Mouse (Mus musculus) forebrain, embryonic 13.5 days (tissue): Measurements from ENCODE around the gene Zfp3. TPM values are rescaled to one million over a fixed set of nuclear protein-coding genes. Genes with fewer than 3 reads are reported as not detected.

Experiments used
- ATAC-seq: fragments of 200-750 bp; cut with Nextera tagmentation; 2 replicates; pipeline ENCODE4 v1.8.0; 2017
- H3K27ac ChIP-seq: fragments of 300-500 bp; sonication (generic); 2 replicates; pipeline ENCODE4 v1.5.1; 2015; ENCODE audit warnings: inconsistent platforms, mild to moderate bottlenecking, moderate library complexity
- H3K27me3 ChIP-seq: fragments of 300-500 bp; sonication (generic); 2 replicates; pipeline ENCODE4 v1.6.1; 2015; ENCODE audit warnings: mild to moderate bottlenecking, inconsistent platforms
- H3K36me3 ChIP-seq: fragments of 300-500 bp; sonication (generic); 2 replicates; pipeline ENCODE4 v1.6.1; 2015; ENCODE audit warnings: mild to moderate bottlenecking, inconsistent platforms; ENCODE audit not compliant: poor library complexity, severe bottlenecking
- H3K4me1 ChIP-seq: fragments of 300-500 bp; sonication (generic); 2 replicates; pipeline ENCODE4 v1.6.1; 2015; ENCODE audit warnings: inconsistent platforms
- H3K4me2 ChIP-seq: fragments of 300-500 bp; sonication (generic); 2 replicates; pipeline ENCODE4 v1.6.1; 2015; ENCODE audit warnings: inconsistent platforms, mild to moderate bottlenecking, moderate library complexity
- H3K4me3 ChIP-seq: fragments of 300-500 bp; sonication (generic); 2 replicates; pipeline ENCODE4 v1.5.1; 2015; ENCODE audit warnings: mild to moderate bottlenecking, inconsistent platforms
- H3K9ac ChIP-seq: fragments of 300-500 bp; sonication (generic); 2 replicates; pipeline ENCODE4 v1.6.1; 2015; ENCODE audit warnings: mild to moderate bottlenecking, inconsistent platforms
- H3K9me3 ChIP-seq: fragments of 300-500 bp; sonication (generic); replicated peaks from 2 replicates; pipeline ENCODE4 v1.6.1; 2016; ENCODE audit warnings: inconsistent platforms
- WGBS: fragments of 180-500 bp; shearing (Covaris S2); methylation state at CpG from one replicate; pipeline ENCODE4 v1.1.7; 2015; 5-methylcytosine and 5-hydroxymethylcytosine counted together
- microRNA-seq: library from miRNA; unstranded; fragments of <30 nt; microRNA quantifications from one replicate; pipeline ENCODE4, GENCODE M21; 2016
- polyA plus RNA-seq: library from polyadenylated mRNA; unstranded; fragments of >200 nt; fragmentation: Nextera tagmentation; extraction: Ambion mirVana; gene quantifications from 2 replicates; pipeline ENCODE4 v1.2.1, GENCODE M21; 2015

Gene Zfp3
- polyA plus RNA-seq, 1 experiment from 2014 or later: 11.5 TPM

DNA sequence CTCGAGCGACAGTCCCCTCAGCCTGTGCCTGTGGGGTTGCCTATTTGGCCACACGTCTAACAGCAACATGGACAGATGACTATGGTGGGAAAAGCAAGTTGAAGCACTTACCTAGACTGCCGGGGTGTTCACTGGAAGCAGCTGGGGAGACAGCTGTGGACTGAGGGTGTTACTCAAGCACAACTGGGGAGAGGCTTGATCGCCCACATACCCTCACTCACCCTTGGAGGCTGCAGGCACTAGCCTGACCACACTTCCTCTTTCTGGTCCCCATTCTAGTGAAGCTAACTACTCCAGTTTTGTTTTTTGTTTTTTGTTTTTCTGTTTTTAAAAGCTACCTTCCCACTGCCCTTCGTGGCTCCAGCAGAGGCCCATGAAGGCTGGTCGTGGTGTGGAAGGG is 48.4 kb downstream of the Zfp3 start, which contains the start of gene Scimp:
TSS of gene Scimp (minus strand) at position 222 of the 400 bp plus-strand sequence.
- Histone ChIP-seq H3K4me2 (no peak within 1 kb of the TSS), H3K9ac (no peak within 1 kb of the TSS), H3K36me3 (no peaks in the 10 kb centered on the region), H3K27ac (no peak within 1 kb of the TSS), H3K9me3 (no peaks in the 10 kb centered on the region), H3K4me3 (no peak within 1 kb of the TSS), H3K4me1 (no peaks in the 10 kb centered on the region), H3K27me3 (no peaks in the 10 kb centered on the region)
- ATAC-seq: no peak
- 87% methylated on average over 7 of the region's 7 CpGs for WGBS

DNA sequence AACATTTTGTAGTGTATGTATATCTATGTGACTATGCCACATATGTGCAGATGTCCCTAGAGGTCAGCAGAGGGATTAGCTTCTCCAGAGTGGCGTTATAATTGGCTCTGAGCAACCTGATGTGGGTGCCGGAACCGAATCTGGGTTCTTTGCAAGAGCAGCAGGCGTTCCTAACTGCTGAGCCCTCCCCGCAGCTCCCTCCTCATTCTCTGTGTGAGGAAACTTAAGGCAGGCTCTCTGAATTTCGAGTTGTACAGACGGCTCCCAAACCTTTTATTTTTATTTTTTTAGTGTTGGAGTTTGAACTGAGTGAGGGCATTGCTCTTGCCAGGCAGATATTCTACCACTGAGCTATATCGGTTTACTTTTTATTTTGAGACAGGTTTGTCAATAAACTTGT is 51.1 kb downstream of the Zfp3 start:
- 83% methylated on average over 8 of the region's 8 CpGs for WGBS
- Histone ChIP-seq H3K27ac (no peak overlapping the region), H3K4me2 (no peak overlapping the region), H3K27me3 (no peaks in the 10 kb centered on the region), H3K9me3 (no peaks in the 10 kb centered on the region), H3K4me3 (no peak overlapping the region), H3K4me1 (no peaks in the 10 kb centered on the region), H3K36me3 (no peaks in the 10 kb centered on the region), H3K9ac (no peak overlapping the region)
- ATAC-seq: no peak

DNA sequence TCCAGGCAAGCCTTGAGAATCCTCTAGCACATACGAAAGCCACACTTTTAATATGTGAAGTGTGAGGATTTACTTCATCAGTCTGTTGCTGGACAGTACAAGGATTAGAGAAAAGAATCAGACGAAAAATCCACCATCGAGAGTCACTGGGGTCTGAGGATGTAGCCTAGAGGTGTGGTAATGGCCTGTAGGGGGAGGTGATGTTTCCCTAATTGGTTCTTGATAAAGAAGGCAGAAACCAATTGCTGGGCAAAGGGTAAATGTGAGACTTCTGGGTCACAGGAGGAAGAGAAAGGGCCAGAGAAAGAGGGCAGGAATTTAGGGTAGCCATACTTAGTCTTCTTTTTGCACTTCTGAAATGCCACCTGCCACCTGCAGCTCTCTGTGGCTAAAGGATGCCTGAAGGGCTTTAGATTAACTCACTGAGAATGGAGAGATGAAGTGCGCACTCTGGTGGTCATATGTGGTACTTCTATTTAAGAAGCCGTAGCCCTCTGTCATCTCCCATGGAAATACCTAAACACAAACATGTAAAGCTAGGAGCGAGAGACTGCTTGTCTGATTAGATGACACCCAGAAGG is 51.6 kb downstream of the Zfp3 start:
- no peak overlapping the region for H3K4me2 ChIP-seq
- WGBS: 23% methylated on average over 6 of the region's 6 CpGs
- no peaks in the 10 kb centered on the region for H3K36me3 ChIP-seq
- no peak overlapping the region for H3K4me3 ChIP-seq
- no peak overlapping the region for H3K27ac ChIP-seq
- no peaks in the 10 kb centered on the region for H3K9me3 ChIP-seq
- ATAC-seq: no peak
- no peak overlapping the region for H3K9ac ChIP-seq
- H3K27me3 ChIP-seq: no peaks in the 10 kb centered on the region
- H3K4me1 ChIP-seq: no peaks in the 10 kb centered on the region

DNA sequence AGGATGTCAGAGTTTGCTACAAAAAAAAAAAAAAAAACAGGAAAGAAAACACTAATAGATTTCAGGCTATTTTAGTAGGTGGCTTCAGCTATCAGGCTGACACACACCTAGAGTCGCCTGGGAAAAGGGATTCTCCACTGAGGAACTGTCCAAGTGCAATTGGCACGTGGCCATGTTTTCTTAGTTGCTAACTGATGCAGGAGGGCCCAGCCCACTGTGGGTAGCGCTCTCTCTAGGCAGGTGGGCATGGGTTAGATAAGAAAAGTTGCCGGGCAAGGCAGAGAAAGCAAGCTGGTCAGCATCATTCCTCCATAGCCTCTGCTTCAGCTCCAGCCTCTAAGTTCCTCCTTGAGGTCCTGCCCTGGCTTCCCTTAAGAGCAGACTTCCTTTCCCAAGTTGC is 52.8 kb downstream of the Zfp3 start:
- H3K36me3 ChIP-seq: no peaks in the 10 kb centered on the region
- H3K4me1 ChIP-seq: no peaks in the 10 kb centered on the region
- no peak overlapping the region for H3K9ac ChIP-seq
- no peaks in the 10 kb centered on the region for H3K27me3 ChIP-seq
- whole genome bisulfite sequencing: 67% methylated on average over 4 of the region's 4 CpGs
- no peak for ATAC-seq
- H3K27ac ChIP-seq: no peak overlapping the region
- no peak overlapping the region for H3K4me2 ChIP-seq
- no peak overlapping the region for H3K4me3 ChIP-seq
- no peaks in the 10 kb centered on the region for H3K9me3 ChIP-seq

DNA sequence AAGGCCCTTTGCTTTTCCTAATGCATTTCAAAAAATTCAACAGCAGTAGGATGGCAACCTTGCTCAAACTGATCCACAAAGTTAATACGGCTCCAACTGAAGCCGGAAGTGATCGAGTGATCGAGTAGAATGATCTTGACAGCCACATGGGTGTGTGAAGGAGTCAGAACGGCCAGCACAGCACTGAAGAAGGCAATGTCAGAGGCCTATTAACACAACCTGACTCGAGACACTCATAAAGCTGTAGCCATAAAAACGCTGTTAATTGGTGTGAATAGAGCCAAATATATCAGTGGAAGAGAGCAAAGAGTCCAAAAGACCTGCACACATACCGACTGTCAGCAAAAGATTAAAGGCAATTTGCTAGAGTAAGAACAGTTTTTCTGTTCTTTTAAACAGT is 56.1 kb downstream of the Zfp3 start:
- Histone ChIP-seq H3K9me3 (no peaks in the 10 kb centered on the region), H3K27ac (no peak overlapping the region), H3K36me3 (no peaks in the 10 kb centered on the region), H3K4me2 (no peak overlapping the region), H3K9ac (no peak overlapping the region), H3K4me1 (no peaks in the 10 kb centered on the region), H3K4me3 (no peak overlapping the region), H3K27me3 (no peaks in the 10 kb centered on the region)
- ATAC-seq: no peak
- WGBS: 83% methylated on average over 8 of the region's 8 CpGs

DNA sequence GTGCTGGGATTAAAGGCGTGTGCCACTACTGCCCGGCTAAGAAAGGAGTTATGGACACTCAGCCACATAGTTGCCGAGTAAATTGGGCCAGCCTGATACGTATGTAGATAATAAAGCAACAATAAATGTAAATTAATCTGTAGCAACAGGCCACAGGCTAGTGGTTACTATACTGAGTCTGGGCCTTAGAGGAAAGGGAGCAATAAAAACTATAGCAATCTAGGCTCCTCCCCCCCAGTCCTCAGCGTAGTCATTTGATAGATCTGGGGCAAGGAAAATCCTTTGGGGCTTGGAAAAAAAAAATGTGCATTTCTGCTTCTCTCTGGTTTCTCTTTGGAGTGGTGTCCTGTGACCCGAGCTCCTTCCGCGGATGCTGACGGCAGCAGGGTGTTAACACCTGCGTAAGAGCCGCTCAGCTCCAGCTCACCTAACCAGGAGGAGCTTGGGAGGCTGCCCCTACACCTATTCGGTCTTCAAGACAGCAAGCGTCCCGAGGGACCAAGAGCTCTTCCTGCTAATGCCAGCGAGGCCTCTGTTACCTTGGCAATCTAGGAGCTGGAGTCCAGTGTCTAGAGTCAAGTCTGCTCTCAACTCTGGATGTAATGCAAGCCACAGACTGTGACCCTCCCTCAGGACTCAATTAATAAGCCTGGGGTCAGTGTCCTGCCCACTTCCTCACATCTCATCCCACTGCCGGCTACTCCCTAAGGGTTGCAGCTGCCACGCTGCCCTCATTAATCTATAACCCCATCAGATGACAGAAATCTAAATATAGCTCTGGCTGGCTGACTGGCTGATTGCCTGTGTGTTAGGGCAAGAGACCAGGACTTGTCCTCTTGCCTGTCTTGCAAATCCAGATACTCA is 58.0 kb downstream of the Zfp3 start:
- no peak for ATAC-seq
- Histone ChIP-seq H3K4me3 (no peak overlapping the region), H3K36me3 (no peaks in the 10 kb centered on the region), H3K27me3 (no peaks in the 10 kb centered on the region), H3K9ac (no peak overlapping the region), H3K27ac (no peak overlapping the region), H3K4me2 (no peak overlapping the region), H3K9me3 (no peaks in the 10 kb centered on the region), H3K4me1 (no peaks in the 10 kb centered on the region)
- 71% methylated on average over 17 of the region's 17 CpGs for WGBS

Small RNAs within 50 kb of the gene (microRNA-seq; reads per million reads assigned to microRNA genes)
- not detected for gene Gm22760

Other genes starting within 250 kb of the Zfp3 start
- gene Vmo1, start 249.6 kb upstream of the Zfp3 start, polyA plus RNA-seq: 0.57 TPM in 1 of 2 replicates, not detected in the other
- gene Gltpd2, start 245.0 kb upstream of the Zfp3 start, polyA plus RNA-seq: not detected in 2 replicates
- gene Psmb6, start 238.8 kb upstream of the Zfp3 start, polyA plus RNA-seq: 912 and 933 TPM in 2 replicates
- gene Gm40193, start 231.3 kb upstream of the Zfp3 start, polyA plus RNA-seq: not detected in 2 replicates
- gene Pld2, start 224.1 kb upstream of the Zfp3 start, polyA plus RNA-seq: 2.9 and 4.6 TPM in 2 replicates
- gene Mink1, start 201.3 kb upstream of the Zfp3 start, polyA plus RNA-seq: 10.6 and 11.2 TPM in 2 replicates
- gene 4930544D05Rik, start 148.4 kb upstream of the Zfp3 start, polyA plus RNA-seq: not detected in 2 replicates
- not detected in 2 replicates for gene Chrne, start 145.0 kb upstream of the Zfp3 start, polyA plus RNA-seq
- 0.15 and 0.30 TPM in 2 replicates for gene Gp1ba, start 125.1 kb upstream of the Zfp3 start, polyA plus RNA-seq
- 108 and 119 TPM in 2 replicates for gene Rnf167, start 117.0 kb upstream of the Zfp3 start, polyA plus RNA-seq
- gene Slc25a11, start 116.7 kb upstream of the Zfp3 start, polyA plus RNA-seq: 156 and 165 TPM in 2 replicates
- gene Pfn1, start 109.6 kb upstream of the Zfp3 start, polyA plus RNA-seq: 919 and 977 TPM in 2 replicates
- gene Eno3, start 107.0 kb upstream of the Zfp3 start, polyA plus RNA-seq: 7.1 and 7.4 TPM in 2 replicates
- gene Spag7, start 94.8 kb upstream of the Zfp3 start, polyA plus RNA-seq: 173 and 177 TPM in 2 replicates
- 11.9 and 13.9 TPM in 2 replicates for gene Camta2, start 76.1 kb upstream of the Zfp3 start, polyA plus RNA-seq
- 0.87 and 0.89 TPM in 2 replicates for gene Inca1, start 64.1 kb upstream of the Zfp3 start, polyA plus RNA-seq
- 1.3 and 1.5 TPM in 2 replicates for gene Kif1c, start 63.7 kb upstream of the Zfp3 start, polyA plus RNA-seq
- gene Scimp, start 48.4 kb downstream of the Zfp3 start, polyA plus RNA-seq: not detected in 2 replicates
- 66.6 and 69.6 TPM in 2 replicates for gene Rabep1, start 80.6 kb downstream of the Zfp3 start, polyA plus RNA-seq
- 153 and 162 TPM in 2 replicates for gene Nup88, start 205.8 kb downstream of the Zfp3 start, polyA plus RNA-seq
- gene Rpain, start 206.0 kb downstream of the Zfp3 start, polyA plus RNA-seq: 92.5 and 96.0 TPM in 2 replicates
- 229 and 242 TPM in 2 replicates for gene C1qbp, start 218.8 kb downstream of the Zfp3 start, polyA plus RNA-seq
- 11.9 and 14.8 TPM in 2 replicates for gene Dhx33, start 240.2 kb downstream of the Zfp3 start, polyA plus RNA-seq